12 mouse cellular contexts compared by ENCODE assay signal in genomic region chr19:42068441-42069240, GRCm38 (mm10). TPM values are rescaled to one million over a fixed set of nuclear protein-coding genes. Genes with fewer than 3 reads are reported as not detected.
DNase-seq lines count a peak whose midpoint lies in the region; TF ChIP-seq lines count a peak whose summit lies in the region.
"Had no signal": no experiment of that assay in that cellular context is flagged by ENCODE, and none has a peak within 500 bp of the region (broad histone marks: within the 10 kb centered on the region; RNA-seq: fewer than 3 reads in every experiment).

No protein-coding gene starts in this region.

- TF ChIP-seq CTCF in gastrocnemius, adult 2 months (IDR thresholded peaks at IDR 0.05) = no peak
- no peak for TF ChIP-seq CTCF in testis, adult 2 months (IDR thresholded peaks at IDR 0.05; ENCODE audit: control insufficient read depth, insufficient read depth, insufficient replicate concordance, low read depth, low read length)

- intact Hi-C loops in gastrocnemius, adult 2 months (cut with DNase I) = loop anchor here (1.0 kb wide), 1 partner anchor 33 kb away; the partner anchor contains the start of gene Ankrd2
- intact Hi-C loops in heart, postnatal 10 days (cut with DNase I) = loop anchor here (1.0 kb wide), 1 partner anchor 33 kb away; the partner anchor contains the start of gene Ankrd2

- no peaks in the 10 kb centered on the region for H3K4me1 ChIP-seq in testis, adult 2 months (ENCODE audit: control insufficient read depth, insufficient read depth, low read length)

- no peaks in the 10 kb centered on the region for H3K36me3 ChIP-seq in testis, adult 2 months (ENCODE audit: control insufficient read depth, insufficient read depth, low read length)

- peak; percentile 78 for DNase-seq in gastrocnemius, adult 2 months
- DNase-seq in gastrocnemius, postnatal 10 days = no peak
- DNase-seq in testis, postnatal 14 days (ENCODE audit: low spot score) = no peak
- DNase-seq in heart, postnatal 10 days = peak; percentile 30 to 64
- peak; percentile 55 for DNase-seq in skeletal muscle tissue, adult 2 months (ENCODE audit: low read depth, low spot score)
- DNase-seq in right cerebral cortex, adult 18-20 months = no peak
- DNase-seq in embryo, embryonic 11 days = no peak

- H3K4me3 ChIP-seq in gastrocnemius, adult 2 months = peak overlapping the region; percentile 66
- H3K4me3 ChIP-seq in testis, adult 2 months (ENCODE audit: control insufficient read depth, low read depth, low read length) = peak overlapping the region; percentile 20
- H3K4me3 ChIP-seq: liver, embryonic 12.5 days; megakaryocyte, embryonic 14.5 days had no signal

- H3K27me3 ChIP-seq in testis, adult 2 months (ENCODE audit: control insufficient read depth, insufficient read depth, low read length) = no peaks in the 10 kb centered on the region
- H3K27me3 ChIP-seq: liver, embryonic 12.5 days had no signal

- no peak for TF ChIP-seq POLR2A in testis, adult 2 months (IDR thresholded peaks at IDR 0.05; ENCODE audit: control insufficient read depth, low read depth, low read length)

- H3K27ac ChIP-seq in gastrocnemius, adult 2 months = peak overlapping the region; percentile 88
- no peak overlapping the region for H3K27ac ChIP-seq in testis, adult 2 months (ENCODE audit: control insufficient read depth, insufficient read depth, low read depth, low read length)
- H3K27ac ChIP-seq: liver, embryonic 12.5 days had no signal

RNA-seq across cellular contexts. Expression of gene 4933411K16Rik, which starts 16.6 kb away (rescaled TPM):
- under 1 TPM; 0.28 to 0.33 TPM for total RNA-seq in gastrocnemius, adult 2 months (2021)
- under 1 TPM; 0.40 to 0.50 TPM for total RNA-seq in gastrocnemius, postnatal 10 days (2021)
- 1,397 and 1,535 TPM in 2 replicates for polyA plus RNA-seq in testis, adult 2 months (2012; rRNA removed)
- under 1 TPM; 0.24 to 0.37 TPM for total RNA-seq in heart, postnatal 10 days (2021)
- polyA plus RNA-seq: forebrain, postnatal 0 days; small intestine, adult 2 months had no signal

RNA-seq across cellular contexts. Expression of gene Morn4, which starts 17.5 kb away (rescaled TPM):
- 1 to 10 TPM; 2.2 to 4.4 TPM for total RNA-seq in gastrocnemius, adult 2 months (2021)
- total RNA-seq in gastrocnemius, postnatal 10 days (2021) = 1 to 10 TPM; 1.8 to 2.6 TPM
- 190 TPM in 2 replicates for polyA plus RNA-seq in testis, adult 2 months (2012; rRNA removed)
- 1 to 10 TPM; 5.9 to 7.4 TPM for total RNA-seq in heart, postnatal 10 days (2021)

RNA-seq across cellular contexts. Expression of gene Pi4k2a, which starts 21.6 kb away (rescaled TPM):
- 10 to 100 TPM; 11.9 to 12.8 TPM for total RNA-seq in gastrocnemius, adult 2 months (2021)
- total RNA-seq in gastrocnemius, postnatal 10 days (2021) = 10 to 100 TPM; 13.3 to 14.7 TPM
- 27.2 and 27.8 TPM in 2 replicates for polyA plus RNA-seq in testis, adult 2 months (2012; rRNA removed)
- 10 to 100 TPM; 16.1 to 17.9 TPM for total RNA-seq in heart, postnatal 10 days (2021)

RNA-seq across cellular contexts. Expression of gene Hoga1, which starts 23.2 kb away (rescaled TPM):
- total RNA-seq in gastrocnemius, adult 2 months (2021) = 1 to 10 TPM; 2.9 to 3.1 TPM
- 1 to 10 TPM; 4.5 to 4.6 TPM for total RNA-seq in gastrocnemius, postnatal 10 days (2021)
- polyA plus RNA-seq in testis, adult 2 months (2012; rRNA removed) = 10.8 and 11.7 TPM in 2 replicates
- 1 to 10 TPM; 1.3 to 2.2 TPM for total RNA-seq in heart, postnatal 10 days (2021)

RNA-seq across cellular contexts. Expression of gene Ankrd2, which starts 32.8 kb away (rescaled TPM):
- total RNA-seq in gastrocnemius, adult 2 months (2021) = 100 to 1,000 TPM; 154 to 235 TPM
- total RNA-seq in gastrocnemius, postnatal 10 days (2021) = 10 to 100 TPM; 65.0 to 72.7 TPM
- polyA plus RNA-seq in testis, adult 2 months (2012; rRNA removed) = 0.62 and 0.63 TPM in 2 replicates
- not detected for total RNA-seq in heart, postnatal 10 days (2021)
- total RNA-seq: forebrain, postnatal 0 days had no signal
- polyA plus RNA-seq: small intestine, adult 2 months had no signal

Comparison
In these comparisons a context has a peak if more than half of its experiments do, and no peak if none do; other contexts are left out.
1. DNase-seq: peak in gastrocnemius, adult 2 months (single experiment), heart, postnatal 10 days (2 of 2) and skeletal muscle tissue, adult 2 months (single experiment); none in gastrocnemius, postnatal 10 days (single experiment), testis, postnatal 14 days (single experiment), right cerebral cortex, adult 18-20 months (single experiment) and embryo, embryonic 11 days (single experiment).